Mouse (Mus musculus): Measurements from ENCODE around the gene Memo1. TPM values are rescaled to one million over a fixed set of nuclear protein-coding genes. Genes with fewer than 3 reads are reported as not detected.
"Not testable (repeated sequence)": the region's sequence is repeated elsewhere in the genome, so short reads cannot be mapped to it uniquely, and the experiment has no call there.

The Memo1 gene
- polyA plus RNA-seq, 1 experiment from 2014 or later, result 75.9 TPM

DNA sequence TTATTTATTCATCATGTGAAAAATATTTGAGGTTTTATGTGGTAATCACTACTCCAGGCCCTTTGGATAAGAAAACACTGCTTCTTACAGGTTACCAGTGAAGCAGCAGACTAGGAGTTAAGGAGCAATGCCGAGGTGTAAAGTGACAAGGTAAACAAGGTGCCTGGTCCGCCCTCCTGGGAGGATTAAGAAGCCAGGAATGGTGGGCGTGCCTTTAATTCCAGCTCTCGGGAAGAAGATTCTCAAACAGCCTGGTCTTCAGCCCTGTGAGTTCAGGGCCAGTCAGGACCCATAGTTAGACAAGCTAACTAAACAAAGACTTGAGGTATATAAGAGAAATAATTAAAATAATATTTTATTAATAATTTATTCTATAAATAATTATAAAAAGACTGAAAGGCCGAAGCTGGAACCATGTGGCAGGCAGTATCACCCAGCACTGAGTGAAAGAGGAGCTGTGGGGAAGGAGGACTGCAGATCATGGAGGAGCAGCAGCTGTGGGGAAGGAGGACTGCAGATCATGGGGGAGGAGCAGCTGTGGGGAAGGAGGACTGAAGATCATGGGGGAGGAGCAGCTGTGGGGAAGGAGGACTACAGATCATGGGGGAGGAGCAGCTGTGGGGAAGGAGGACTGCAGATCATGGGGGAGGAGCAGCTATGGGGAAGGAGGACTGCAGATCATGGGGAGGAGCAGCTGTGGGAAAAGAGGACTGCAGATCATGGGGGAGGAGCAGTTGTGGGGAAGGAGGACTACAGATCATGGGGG is 86.0 kb downstream of the Memo1 start:
- no peaks in the 10 kb centered on the region for H3K4me1 ChIP-seq (replicated peaks)
- H3K9ac ChIP-seq, result no peak overlapping the region
- 30% methylated on average over 5 of the region's 5 CpGs for WGBS
- H3K9me3 ChIP-seq, result no peaks in the 10 kb centered on the region
- H3K4me2 ChIP-seq (replicated peaks), result no peak overlapping the region
- 0 out of 2 replicates have a peak, but pooled peaks cover 5% of the 10 kb centered on the region for H3K36me3 ChIP-seq
- no peak overlapping the region for H3K27ac ChIP-seq
- H3K27me3 ChIP-seq (replicated peaks), result no peaks in the 10 kb centered on the region
- 0 out of 2 replicates have a peak, but pooled peaks have one; percentile 17 for ATAC-seq
- no peak overlapping the region for H3K4me3 ChIP-seq (replicated peaks)

DNA sequence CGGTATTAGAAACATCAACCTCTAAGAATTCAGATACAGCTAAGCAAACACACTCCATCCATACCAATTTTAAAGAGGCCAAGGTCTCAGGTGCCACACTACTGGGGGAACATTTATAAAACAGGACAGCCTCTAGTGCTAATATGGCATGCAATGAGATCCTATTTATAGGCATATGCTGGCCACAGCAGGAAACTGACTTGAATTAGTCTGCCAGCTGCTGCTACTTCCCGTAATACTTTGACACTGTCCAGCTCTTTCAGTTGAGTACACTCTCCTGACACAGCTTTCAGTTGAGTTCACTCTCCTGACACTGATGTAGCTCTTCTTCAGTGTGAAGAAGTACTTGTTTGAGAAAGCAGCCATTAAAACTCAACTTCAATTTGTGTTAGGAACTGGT is 99.4 kb downstream of the Memo1 start:
- Histone ChIP-seq H3K27me3 (replicated peaks) (no peaks in the 10 kb centered on the region), H3K4me1 (replicated peaks) (no peaks in the 10 kb centered on the region), H3K4me2 (replicated peaks) (no peak overlapping the region), H3K9me3 (no peaks in the 10 kb centered on the region), H3K27ac (no peak overlapping the region), H3K36me3 (no peaks in the 10 kb centered on the region), H3K4me3 (replicated peaks) (no peak overlapping the region), H3K9ac (no peak overlapping the region)
- 33% methylated on average over 2 of the region's 2 CpGs for WGBS
- no peak for ATAC-seq

DNA sequence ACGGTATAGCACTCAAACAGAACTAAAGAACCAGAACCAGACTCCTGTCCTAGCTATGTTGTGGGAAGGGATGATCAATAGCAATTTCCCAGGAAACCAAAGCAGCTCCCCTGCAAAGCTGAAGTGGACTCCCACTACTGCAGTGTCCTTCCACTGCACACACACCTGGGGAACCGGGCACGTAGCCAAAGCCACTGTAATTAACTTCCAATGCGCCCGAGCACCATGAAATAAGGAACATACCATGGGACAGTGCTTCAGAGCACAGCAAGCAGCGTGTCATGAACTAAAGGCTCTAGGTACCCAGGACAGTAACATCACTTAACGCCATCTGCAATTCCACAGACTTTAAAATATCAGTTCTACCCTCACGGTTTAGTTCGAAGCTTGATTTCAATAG is 100.6 kb downstream of the Memo1 start:
- no peaks in the 10 kb centered on the region for H3K36me3 ChIP-seq
- no peak overlapping the region for H3K4me2 ChIP-seq (replicated peaks)
- no peak overlapping the region for H3K27ac ChIP-seq
- no peak for ATAC-seq
- no peaks in the 10 kb centered on the region for H3K27me3 ChIP-seq (replicated peaks)
- H3K4me3 ChIP-seq (replicated peaks), result no peak overlapping the region
- no peaks in the 10 kb centered on the region for H3K9me3 ChIP-seq
- H3K4me1 ChIP-seq (replicated peaks), result no peaks in the 10 kb centered on the region
- no peak overlapping the region for H3K9ac ChIP-seq
- 83% methylated on average over 9 of the region's 9 CpGs for WGBS

DNA sequence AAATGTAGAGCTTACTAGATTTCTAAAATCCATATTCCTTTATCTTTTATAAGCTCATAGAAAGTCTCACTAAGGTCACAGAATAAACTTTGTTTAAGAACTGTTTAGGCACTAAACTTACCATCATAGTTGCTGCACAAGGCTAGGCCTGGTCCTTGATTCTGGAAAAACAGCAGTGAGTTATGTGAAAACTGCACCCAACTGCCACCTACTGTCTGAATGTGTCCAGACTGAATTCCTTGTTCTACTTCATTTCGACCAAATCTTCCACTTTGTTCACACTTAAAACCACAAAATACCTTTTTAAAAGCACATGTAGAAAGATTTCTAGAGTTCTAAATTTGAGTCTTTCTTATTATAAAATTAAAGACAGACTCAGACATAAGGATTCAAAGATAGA is 101.9 kb downstream of the Memo1 start:
- ATAC-seq, result no peak
- 73% methylated on average over 1 of the region's 1 CpGs for WGBS
- Histone ChIP-seq H3K27ac (no peak overlapping the region), H3K9me3 (no peaks in the 10 kb centered on the region), H3K9ac (no peak overlapping the region), H3K27me3 (replicated peaks) (no peaks in the 10 kb centered on the region), H3K4me2 (replicated peaks) (no peak overlapping the region), H3K4me3 (replicated peaks) (no peak overlapping the region), H3K4me1 (replicated peaks) (no peaks in the 10 kb centered on the region), H3K36me3 (no peaks in the 10 kb centered on the region)

DNA sequence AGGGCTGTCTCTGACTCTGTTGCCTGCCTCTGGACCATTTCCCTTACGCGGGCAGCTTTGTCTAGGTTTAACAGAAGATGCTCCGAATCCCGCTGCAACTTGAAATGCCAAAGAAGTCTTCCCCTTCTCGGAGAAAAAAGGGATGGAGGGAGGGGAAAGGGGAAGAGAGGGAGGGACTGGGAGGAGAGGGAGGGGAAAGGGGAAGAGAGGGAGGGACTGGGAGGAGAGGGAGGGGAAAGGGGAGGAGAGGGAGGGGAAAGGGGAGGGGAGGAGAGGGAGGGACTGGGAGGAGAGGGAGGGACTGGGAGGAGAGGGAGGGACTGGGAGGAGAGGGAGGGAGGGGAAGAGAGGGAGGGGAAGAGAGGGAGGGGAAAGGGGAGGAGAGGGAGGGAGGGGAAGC is 103.9 kb downstream of the Memo1 start:
- Histone ChIP-seq H3K4me2 (replicated peaks) (no peak overlapping the region), H3K27me3 (replicated peaks) (no peaks in the 10 kb centered on the region), H3K27ac (no peak overlapping the region), H3K36me3 (no peaks in the 10 kb centered on the region), H3K9ac (no peak overlapping the region), H3K4me1 (replicated peaks) (no peaks in the 10 kb centered on the region), H3K4me3 (replicated peaks) (no peak overlapping the region), H3K9me3 (no peaks in the 10 kb centered on the region)
- ATAC-seq, result no peak
- 68% methylated on average over 5 of the region's 5 CpGs for WGBS

DNA sequence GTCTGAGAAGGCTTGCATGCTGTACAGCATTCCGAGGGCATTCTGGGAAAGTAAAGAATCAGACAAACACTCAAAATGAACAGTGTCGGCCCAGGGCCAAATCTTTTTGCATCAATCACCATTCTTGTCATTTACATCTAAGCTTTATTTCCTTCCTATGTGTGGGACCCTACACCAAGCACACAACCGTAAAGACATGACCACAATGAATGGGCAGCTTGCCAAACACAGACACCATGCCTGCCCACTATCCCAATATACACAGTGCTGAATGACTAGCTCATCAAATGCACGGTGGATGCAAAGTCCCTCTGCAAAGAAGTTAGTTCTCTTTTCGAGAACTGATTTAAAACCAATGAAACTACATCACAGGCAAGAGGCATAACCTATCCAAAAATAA is 109.1 kb downstream of the Memo1 start:
- WGBS, result 68% methylated on average over 5 of the region's 5 CpGs
- H3K4me3 ChIP-seq (replicated peaks), result no peak overlapping the region
- H3K36me3 ChIP-seq, result no peaks in the 10 kb centered on the region
- no peaks in the 10 kb centered on the region for H3K27me3 ChIP-seq (replicated peaks)
- ATAC-seq, result no peak
- no peak overlapping the region for H3K9ac ChIP-seq
- no peaks in the 10 kb centered on the region for H3K9me3 ChIP-seq
- no peaks in the 10 kb centered on the region for H3K4me1 ChIP-seq (replicated peaks)
- no peak overlapping the region for H3K4me2 ChIP-seq (replicated peaks)
- H3K27ac ChIP-seq, result no peak overlapping the region

DNA sequence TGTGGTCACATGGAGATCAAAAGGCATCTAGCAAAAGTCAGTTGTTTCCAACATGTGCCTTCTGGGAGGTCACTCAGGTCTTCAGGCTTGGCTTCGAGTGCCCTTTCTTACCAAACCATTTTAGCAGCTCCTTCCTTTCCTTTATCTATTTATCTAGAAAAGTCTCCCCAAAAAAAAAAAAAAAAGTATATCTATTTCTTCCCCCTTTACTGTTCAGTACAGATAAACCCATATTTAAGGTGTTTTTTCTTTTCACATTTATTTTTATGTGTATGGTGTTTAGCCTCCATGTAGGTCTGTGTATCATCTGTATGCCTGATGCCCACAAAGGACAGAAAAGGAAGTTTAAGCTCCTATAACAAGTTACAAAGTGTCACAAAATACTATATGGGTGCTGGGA is 110.6 kb downstream of the Memo1 start:
- H3K4me2 ChIP-seq (replicated peaks), result no peak overlapping the region
- H3K4me1 ChIP-seq (replicated peaks), result no peaks in the 10 kb centered on the region
- H3K27me3 ChIP-seq (replicated peaks), result no peaks in the 10 kb centered on the region
- 93% methylated on average over 1 of the region's 1 CpGs for WGBS
- no peak overlapping the region for H3K4me3 ChIP-seq (replicated peaks)
- no peak overlapping the region for H3K27ac ChIP-seq
- no peaks in the 10 kb centered on the region for H3K9me3 ChIP-seq
- no peak overlapping the region for H3K9ac ChIP-seq
- no peaks in the 10 kb centered on the region for H3K36me3 ChIP-seq
- ATAC-seq, result no peak

DNA sequence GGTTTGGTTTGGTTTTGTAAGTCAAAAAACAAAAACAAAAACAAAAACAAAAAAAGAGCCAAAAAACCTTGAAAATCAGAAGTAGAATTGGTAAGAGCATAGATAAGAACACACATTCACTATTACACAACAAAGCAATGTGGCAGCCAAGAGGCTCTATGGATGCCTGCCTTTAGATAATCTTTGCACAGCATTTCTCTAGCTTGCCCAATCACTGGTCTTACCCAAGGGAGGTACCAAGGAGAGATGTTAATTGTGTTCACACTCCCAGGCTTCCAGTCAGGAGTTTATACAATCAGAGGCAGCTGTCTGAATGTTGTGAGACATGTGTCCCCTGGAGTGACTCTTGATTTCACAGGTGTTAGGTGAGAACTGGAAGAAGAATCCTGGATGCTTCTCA is 114.4 kb downstream of the Memo1 start:
- H3K9ac ChIP-seq, result no peak overlapping the region
- H3K36me3 ChIP-seq, result no peaks in the 10 kb centered on the region
- H3K4me1 ChIP-seq (replicated peaks), result no peaks in the 10 kb centered on the region
- H3K4me2 ChIP-seq (replicated peaks), result no peak overlapping the region
- no peaks in the 10 kb centered on the region for H3K27me3 ChIP-seq (replicated peaks)
- no peak overlapping the region for H3K27ac ChIP-seq
- H3K4me3 ChIP-seq (replicated peaks), result no peak overlapping the region
- no peaks in the 10 kb centered on the region for H3K9me3 ChIP-seq
- no peak for ATAC-seq

DNA sequence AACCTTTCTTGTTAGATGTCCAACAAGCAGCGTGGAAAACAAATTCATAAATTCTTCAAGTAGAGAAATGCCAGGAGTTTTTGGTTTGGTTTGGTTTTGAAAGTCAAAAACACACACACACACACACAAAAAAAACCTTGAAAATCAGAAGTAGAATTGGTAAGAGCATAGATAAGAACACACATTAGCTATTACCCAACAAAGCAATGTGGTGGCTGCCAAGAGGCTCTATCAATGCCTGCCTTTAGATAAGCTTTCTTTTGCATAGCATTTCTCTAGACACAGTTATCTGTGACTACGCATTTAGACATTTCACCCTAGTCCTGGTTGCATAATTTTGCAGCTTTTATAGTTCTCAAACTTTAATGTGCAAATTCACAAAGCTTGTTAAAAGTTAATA is 115.7 kb downstream of the Memo1 start:
- not testable (repeated sequence) for H3K27me3 ChIP-seq (replicated peaks); H3K9ac ChIP-seq; H3K9me3 ChIP-seq; H3K27ac ChIP-seq; H3K4me1 ChIP-seq (replicated peaks); H3K4me3 ChIP-seq (replicated peaks); H3K4me2 ChIP-seq (replicated peaks); H3K36me3 ChIP-seq; ATAC-seq
- WGBS, result 88% methylated on average over 2 of the region's 2 CpGs

DNA sequence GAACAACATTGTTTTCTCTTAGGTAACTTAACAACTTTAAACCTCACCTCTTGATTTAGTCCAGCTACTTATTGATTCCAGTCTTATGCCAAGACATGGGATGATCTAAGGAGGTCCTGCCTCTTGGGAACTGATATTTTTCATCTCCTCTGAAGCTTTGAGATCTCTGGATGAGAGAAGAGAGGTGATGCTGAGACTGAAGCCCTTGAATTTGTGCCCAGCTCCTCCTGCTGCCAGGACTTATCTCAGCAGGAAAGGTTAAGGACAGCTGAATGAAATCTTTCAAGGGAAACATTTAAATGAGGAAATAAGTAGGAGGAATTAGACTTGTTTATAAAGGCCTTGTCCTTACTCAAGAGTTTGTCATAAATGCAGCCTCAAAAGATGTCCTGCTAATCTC is 121.6 kb downstream of the Memo1 start:
- H3K9me3 ChIP-seq, result no peaks in the 10 kb centered on the region
- ATAC-seq, result no peak

DNA sequence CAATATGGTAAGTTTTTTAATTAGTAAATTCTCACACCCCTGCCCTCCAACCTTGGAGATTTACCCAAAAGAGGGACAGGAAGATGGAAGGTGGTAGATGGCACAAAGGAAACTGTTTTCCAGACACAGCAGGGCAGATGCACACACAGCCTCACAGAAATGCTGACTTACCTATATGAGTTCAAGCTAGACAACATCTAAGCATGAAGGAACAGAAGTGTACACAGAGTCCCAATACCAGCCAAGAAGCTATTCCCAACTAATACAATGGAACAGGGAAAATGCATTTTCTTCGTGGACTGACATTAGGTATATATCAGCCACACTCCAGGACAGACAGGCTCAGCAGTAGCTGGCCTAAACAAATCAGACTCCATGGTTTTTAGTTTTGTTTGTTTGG is 122.5 kb downstream of the Memo1 start:
- no peak overlapping the region for H3K4me3 ChIP-seq (replicated peaks)
- no peaks in the 10 kb centered on the region for H3K27me3 ChIP-seq (replicated peaks)
- H3K27ac ChIP-seq, result no peak overlapping the region
- H3K9me3 ChIP-seq, result no peaks in the 10 kb centered on the region
- no peak for ATAC-seq
- H3K9ac ChIP-seq, result no peak overlapping the region
- H3K4me2 ChIP-seq (replicated peaks), result no peak overlapping the region
- WGBS, result 68% methylated on average over 1 of the region's 1 CpGs
- H3K36me3 ChIP-seq, result no peaks in the 10 kb centered on the region
- no peaks in the 10 kb centered on the region for H3K4me1 ChIP-seq (replicated peaks)

More for the DNA sequence above, 121.6 kb downstream of the Memo1 start:
- H3K27me3 ChIP-seq (replicated peaks), result no peaks in the 10 kb centered on the region
- H3K4me2 ChIP-seq (replicated peaks), result no peak overlapping the region
- H3K4me1 ChIP-seq (replicated peaks), result no peaks in the 10 kb centered on the region
- H3K9ac ChIP-seq, result no peak overlapping the region
- H3K36me3 ChIP-seq, result no peaks in the 10 kb centered on the region
- H3K27ac ChIP-seq, result no peak overlapping the region
- no peak overlapping the region for H3K4me3 ChIP-seq (replicated peaks)

DNA sequence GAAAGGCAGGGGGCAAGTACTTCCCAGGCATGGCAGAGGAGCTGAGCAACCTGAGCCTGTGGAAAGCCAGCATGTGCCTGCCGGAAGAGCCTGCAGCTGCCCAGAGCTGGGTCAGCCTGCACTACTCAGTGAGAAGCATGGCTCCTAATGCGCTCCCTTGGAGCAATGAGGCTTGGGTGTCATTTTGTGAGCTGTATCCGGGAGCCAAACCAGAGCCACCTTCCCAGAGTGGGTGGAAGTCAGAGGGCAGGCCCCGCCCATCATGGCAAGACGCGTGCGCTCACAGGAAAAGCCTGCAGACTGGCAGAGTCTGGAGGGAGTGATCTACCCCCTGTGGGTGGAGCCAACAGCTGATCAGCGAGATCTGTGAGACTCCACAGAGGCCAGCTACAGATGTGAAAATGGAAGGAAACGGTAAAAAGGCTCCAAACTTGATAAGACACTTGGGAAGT is 135.9 kb downstream of the Memo1 start:
- Histone ChIP-seq H3K9ac (peak overlapping the region; percentile 9; the same call in 1 of the 2 replicates), H3K4me1 (replicated peaks) (0 out of 2 replicates have a peak, but pooled peaks cover 3% of the 10 kb centered on the region), H3K4me3 (replicated peaks) (peak overlapping the region; percentile 32), H3K4me2 (replicated peaks) (peak overlapping the region; percentile 64), H3K9me3 (no peaks in the 10 kb centered on the region), H3K27ac (no peak overlapping the region), H3K27me3 (replicated peaks) (no peaks in the 10 kb centered on the region), H3K36me3 (no peaks in the 10 kb centered on the region)
- ATAC-seq, result peak; percentile 99
- WGBS, result 3% methylated on average over 9 of the region's 9 CpGs

DNA sequence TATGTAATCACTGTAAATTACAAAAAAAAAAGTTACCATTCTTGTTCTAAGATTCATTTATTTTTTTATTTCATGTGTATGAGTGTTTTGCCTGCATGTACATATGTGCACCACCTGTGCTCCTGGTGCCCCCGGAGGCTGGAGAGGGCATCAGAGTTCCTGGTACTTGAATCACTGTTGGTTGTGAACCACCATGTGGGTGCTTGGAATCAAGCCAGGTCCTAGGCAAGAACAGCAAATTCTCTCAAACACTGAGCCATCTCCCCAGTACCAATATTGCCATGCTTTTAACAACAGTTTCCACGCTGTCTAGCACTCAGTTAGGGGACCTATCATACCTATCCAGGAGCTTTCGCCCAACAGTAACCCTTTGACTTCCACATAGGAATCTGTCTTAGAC is 137.2 kb downstream of the Memo1 start:
- H3K27ac ChIP-seq, result no peak overlapping the region
- no peaks in the 10 kb centered on the region for H3K36me3 ChIP-seq
- H3K27me3 ChIP-seq (replicated peaks), result no peaks in the 10 kb centered on the region
- no peak overlapping the region for H3K4me2 ChIP-seq (replicated peaks)
- H3K4me3 ChIP-seq (replicated peaks), result no peak overlapping the region
- no peaks in the 10 kb centered on the region for H3K9me3 ChIP-seq
- ATAC-seq, result no peak
- 0 out of 2 replicates have a peak, but pooled peaks cover 3% of the 10 kb centered on the region for H3K4me1 ChIP-seq (replicated peaks)
- 90% methylated on average over 3 of the region's 3 CpGs for WGBS
- H3K9ac ChIP-seq, result no peak overlapping the region
